Mouse (Mus musculus): ENCODE data around the gene Plod2. TPM values are rescaled to one million over a fixed set of nuclear protein-coding genes. Genes with fewer than 3 reads are reported as not detected.

Gene Plod2
- polyA plus RNA-seq, 1 experiment: 0.47 TPM

DNA sequence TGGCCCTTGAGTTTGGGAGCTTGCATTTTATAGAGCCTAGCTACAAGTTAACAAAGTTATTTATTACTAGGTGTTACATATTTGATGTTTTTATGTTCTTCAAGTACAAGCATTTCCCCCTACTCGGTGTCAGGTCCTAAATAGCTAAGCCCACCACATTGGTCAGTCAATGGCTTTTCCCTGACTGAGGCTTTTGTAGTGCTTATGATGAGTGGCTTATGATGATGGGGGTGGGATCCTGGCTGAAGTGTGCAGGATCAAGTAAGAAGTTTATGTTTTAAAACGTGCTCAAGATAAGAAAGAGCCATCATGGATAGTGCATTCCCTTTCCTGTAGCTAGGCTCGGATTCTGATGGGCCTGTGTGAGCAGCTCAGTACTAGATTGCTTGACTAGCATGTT, 10.7 kb downstream of the Plod2 start:
- Histone ChIP-seq H3K36me3 (ENCODE audit: control insufficient read depth, insufficient read depth, low read length) (no peaks in the 10 kb centered on the region), H3K4me3 (ENCODE audit: low read depth, low read length) (no peak overlapping the region), H3K4me1 (ENCODE audit: control insufficient read depth, insufficient read depth, insufficient read length, low read length) (no peaks in the 10 kb centered on the region), H3K27me3 (ENCODE audit: control insufficient read depth, insufficient read depth, low read length) (no peaks in the 10 kb centered on the region), H3K27ac (ENCODE audit: insufficient read depth, low read depth, low read length) (no peak overlapping the region)
- 60% methylated on average over 3 of the region's 3 CpGs for WGBS
- TF ChIP-seq POLR2A (IDR thresholded peaks at IDR 0.05; ENCODE audit: low read depth, low read length) (no peak), CTCF (IDR thresholded peaks at IDR 0.05; ENCODE audit: extremely low read depth, insufficient read length, insufficient replicate concordance, low read depth, low read length) (no peak)

DNA sequence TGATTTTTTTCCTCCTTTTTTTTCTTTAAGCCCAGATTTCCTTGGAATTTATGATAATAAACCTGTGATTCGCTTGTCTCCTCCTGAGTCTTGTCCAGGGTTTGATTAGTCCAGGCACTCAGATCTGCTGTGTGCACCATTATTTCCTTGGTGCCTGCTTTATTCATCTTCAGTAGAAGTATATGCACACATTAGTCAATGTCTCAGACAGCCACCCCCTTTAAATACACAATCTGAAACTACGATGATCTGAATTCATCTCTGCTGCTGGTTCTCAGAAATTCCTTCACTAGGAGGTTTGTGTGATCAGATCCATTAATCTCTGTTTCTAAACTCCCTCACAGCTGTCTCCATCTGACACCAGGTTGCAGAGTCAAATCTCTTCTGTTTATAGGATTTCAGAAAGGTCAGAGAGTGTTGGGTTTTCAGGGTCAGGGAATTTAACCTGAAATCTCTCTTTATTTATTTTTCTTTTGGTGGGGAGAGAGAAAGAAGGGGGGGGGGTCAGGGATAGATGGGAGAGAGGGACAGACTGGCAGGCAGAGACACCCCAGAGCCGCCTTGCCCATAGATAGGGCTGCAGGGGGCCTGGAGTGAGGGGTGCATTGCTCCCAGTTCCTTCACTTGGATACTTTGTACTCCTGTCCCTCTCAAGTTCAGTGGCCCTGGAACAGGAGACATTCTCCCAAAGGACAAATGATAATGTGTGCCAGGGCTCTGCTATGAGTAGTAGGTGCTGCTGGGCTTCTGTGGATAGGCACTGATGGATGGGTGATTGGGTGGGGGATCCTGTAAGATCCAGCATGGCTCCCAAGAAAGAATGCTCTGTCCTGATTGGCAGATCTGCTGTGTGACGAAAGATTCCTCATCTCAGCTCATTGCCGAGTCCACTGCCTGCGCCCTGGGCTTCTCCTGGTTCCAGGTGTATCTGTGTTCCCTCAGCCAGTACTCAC, 13.3 kb downstream of the Plod2 start:
- Histone ChIP-seq H3K4me3 (ENCODE audit: low read depth, low read length) (no peak overlapping the region), H3K27ac (ENCODE audit: insufficient read depth, low read depth, low read length) (no peak overlapping the region), H3K36me3 (ENCODE audit: control insufficient read depth, insufficient read depth, low read length) (no peaks in the 10 kb centered on the region), H3K27me3 (ENCODE audit: control insufficient read depth, insufficient read depth, low read length) (no peaks in the 10 kb centered on the region), H3K4me1 (ENCODE audit: control insufficient read depth, insufficient read depth, insufficient read length, low read length) (no peaks in the 10 kb centered on the region)
- WGBS: 86% methylated on average over 6 of the region's 6 CpGs
- TF ChIP-seq CTCF (IDR thresholded peaks at IDR 0.05; ENCODE audit: extremely low read depth, insufficient read length, insufficient replicate concordance, low read depth, low read length) (no peak), POLR2A (IDR thresholded peaks at IDR 0.05; ENCODE audit: low read depth, low read length) (no peak)

DNA sequence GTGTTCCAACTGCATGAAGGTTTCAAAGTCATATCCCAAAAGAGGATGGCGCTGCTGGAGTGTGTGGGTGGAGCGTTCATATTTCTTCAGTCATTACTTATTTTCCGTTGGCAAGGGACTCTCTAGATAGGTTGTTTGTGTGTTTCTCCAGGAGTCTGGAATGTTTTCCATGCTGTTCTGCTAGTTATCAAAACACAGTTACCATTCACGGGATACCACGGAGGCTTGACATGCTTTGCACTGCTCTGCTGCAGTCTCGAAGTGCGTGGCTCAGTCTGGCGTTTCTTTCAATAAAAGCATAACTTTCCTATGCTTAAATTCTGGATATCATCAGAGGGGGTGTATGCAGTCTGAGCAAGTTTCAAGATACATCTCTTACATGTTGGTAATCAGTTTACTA, 17.7 kb downstream of the Plod2 start:
- Histone ChIP-seq H3K4me3 (ENCODE audit: low read depth, low read length) (no peak overlapping the region), H3K27me3 (ENCODE audit: control insufficient read depth, insufficient read depth, low read length) (no peaks in the 10 kb centered on the region), H3K36me3 (ENCODE audit: control insufficient read depth, insufficient read depth, low read length) (no peaks in the 10 kb centered on the region), H3K4me1 (ENCODE audit: control insufficient read depth, insufficient read depth, insufficient read length, low read length) (no peaks in the 10 kb centered on the region), H3K27ac (ENCODE audit: insufficient read depth, low read depth, low read length) (no peak overlapping the region)
- TF ChIP-seq POLR2A (IDR thresholded peaks at IDR 0.05; ENCODE audit: low read depth, low read length) (no peak), CTCF (IDR thresholded peaks at IDR 0.05; ENCODE audit: extremely low read depth, insufficient read length, insufficient replicate concordance, low read depth, low read length) (no peak)
- 73% methylated on average over 8 of the region's 8 CpGs for WGBS

GRCm38 (mm10) chr9:92560840-92561547, 19.0 kb downstream of the Plod2 start:
- H3K27me3 ChIP-seq (ENCODE audit: control insufficient read depth, insufficient read depth, low read length): no peaks in the 10 kb centered on the region
- TF ChIP-seq POLR2A (IDR thresholded peaks at IDR 0.05; ENCODE audit: low read depth, low read length) (no peak), CTCF (IDR thresholded peaks at IDR 0.05; ENCODE audit: extremely low read depth, insufficient read length, insufficient replicate concordance, low read depth, low read length) (no peak)
- WGBS: 78% methylated on average over 6 of the region's 6 CpGs
- no peak overlapping the region for H3K4me3 ChIP-seq (ENCODE audit: low read depth, low read length)
- H3K36me3 ChIP-seq (ENCODE audit: control insufficient read depth, insufficient read depth, low read length): no peaks in the 10 kb centered on the region
- H3K27ac ChIP-seq (ENCODE audit: insufficient read depth, low read depth, low read length): no peak overlapping the region; the same call in 1 of the 2 replicates
- H3K4me1 ChIP-seq (ENCODE audit: control insufficient read depth, insufficient read depth, insufficient read length, low read length): no peaks in the 10 kb centered on the region

DNA sequence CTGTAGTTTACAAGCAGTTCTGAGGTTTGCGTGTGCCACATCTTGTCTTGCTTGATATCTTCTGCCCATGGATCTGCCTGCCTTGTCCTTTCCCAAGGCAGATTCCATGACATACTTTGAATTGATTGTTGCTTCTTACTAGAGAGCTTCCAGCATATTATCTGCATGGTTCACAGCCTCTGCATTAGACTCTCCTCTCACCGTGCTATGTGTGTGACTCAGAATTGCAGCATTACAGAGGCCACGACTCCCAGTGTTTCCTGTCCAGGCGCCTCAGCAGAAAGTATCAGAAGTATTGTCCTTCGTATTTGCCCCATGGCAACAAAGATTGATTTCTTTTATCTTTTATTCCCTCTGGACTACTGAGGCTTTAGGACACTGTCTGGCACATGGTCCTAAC, 20.4 kb downstream of the Plod2 start:
- Histone ChIP-seq H3K27me3 (ENCODE audit: control insufficient read depth, insufficient read depth, low read length) (no peaks in the 10 kb centered on the region), H3K27ac (ENCODE audit: insufficient read depth, low read depth, low read length) (no peak overlapping the region), H3K36me3 (ENCODE audit: control insufficient read depth, insufficient read depth, low read length) (no peaks in the 10 kb centered on the region), H3K4me3 (ENCODE audit: low read depth, low read length) (no peak overlapping the region), H3K4me1 (ENCODE audit: control insufficient read depth, insufficient read depth, insufficient read length, low read length) (no peaks in the 10 kb centered on the region)
- 77% methylated on average over 5 of the region's 5 CpGs for WGBS
- TF ChIP-seq POLR2A (IDR thresholded peaks at IDR 0.05; ENCODE audit: low read depth, low read length): no peak
- TF ChIP-seq CTCF (IDR thresholded peaks at IDR 0.05; ENCODE audit: extremely low read depth, insufficient read length, insufficient replicate concordance, low read depth, low read length): no peak

DNA sequence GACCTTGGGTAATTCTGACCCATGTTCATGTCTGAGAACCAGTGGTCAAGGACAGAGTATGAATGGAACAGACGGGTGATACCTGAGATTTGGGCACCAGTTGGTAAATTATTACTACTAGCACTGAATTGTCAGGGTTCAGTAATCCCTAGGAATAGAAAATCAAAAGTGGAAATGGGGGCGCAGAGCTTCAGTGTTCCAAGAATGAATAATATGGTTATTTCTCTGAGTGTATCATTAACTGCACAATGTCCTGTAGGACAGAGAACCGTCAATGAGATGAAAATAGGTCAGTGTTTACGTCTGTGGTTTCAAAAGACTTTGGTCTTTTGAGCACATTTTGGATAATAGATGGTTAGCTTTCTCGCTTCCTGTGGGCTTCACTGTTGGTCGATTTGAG, 21.3 kb downstream of the Plod2 start:
- 79% methylated on average over 6 of the region's 6 CpGs for whole genome bisulfite sequencing
- Histone ChIP-seq H3K36me3 (ENCODE audit: control insufficient read depth, insufficient read depth, low read length) (no peaks in the 10 kb centered on the region), H3K27ac (ENCODE audit: insufficient read depth, low read depth, low read length) (no peak overlapping the region), H3K4me1 (ENCODE audit: control insufficient read depth, insufficient read depth, insufficient read length, low read length) (no peaks in the 10 kb centered on the region), H3K27me3 (ENCODE audit: control insufficient read depth, insufficient read depth, low read length) (no peaks in the 10 kb centered on the region), H3K4me3 (ENCODE audit: low read depth, low read length) (no peak overlapping the region)
- TF ChIP-seq POLR2A (IDR thresholded peaks at IDR 0.05; ENCODE audit: low read depth, low read length) (no peak), CTCF (IDR thresholded peaks at IDR 0.05; ENCODE audit: extremely low read depth, insufficient read length, insufficient replicate concordance, low read depth, low read length) (no peak)

- WGBS: 98% methylated on average over 1 of the region's 1 CpGs
These were observed 22.4 kb downstream of the Plod2 start for GRCm38 (mm10) chr9:92564391-92564790.

More at GRCm38 (mm10) chr9:92564391-92564790, 22.4 kb downstream of the Plod2 start:
- TF ChIP-seq CTCF (IDR thresholded peaks at IDR 0.05; ENCODE audit: extremely low read depth, insufficient read length, insufficient replicate concordance, low read depth, low read length) (no peak), POLR2A (IDR thresholded peaks at IDR 0.05; ENCODE audit: low read depth, low read length) (no peak)
- Histone ChIP-seq H3K36me3 (ENCODE audit: control insufficient read depth, insufficient read depth, low read length) (no peaks in the 10 kb centered on the region), H3K4me1 (ENCODE audit: control insufficient read depth, insufficient read depth, insufficient read length, low read length) (no peaks in the 10 kb centered on the region), H3K27ac (ENCODE audit: insufficient read depth, low read depth, low read length) (no peak overlapping the region), H3K4me3 (ENCODE audit: low read depth, low read length) (no peak overlapping the region), H3K27me3 (ENCODE audit: control insufficient read depth, insufficient read depth, low read length) (no peaks in the 10 kb centered on the region)

Measured in small intestine, adult 2 months (tissue).